Mouse (Mus musculus) CD8-positive naive resting alpha-beta T cell, adult 2 months (primary cell): ENCODE results near the gene Apbb1.

Experiments used
- DNase-seq, 2 experiments: peaks; one replicate each; pipeline ENCODE4 v3.0.0; 2022; ENCODE audit warnings: low read depth in 2 of 2, low spot score in 2 of 2

Apbb1 gene

DNA sequence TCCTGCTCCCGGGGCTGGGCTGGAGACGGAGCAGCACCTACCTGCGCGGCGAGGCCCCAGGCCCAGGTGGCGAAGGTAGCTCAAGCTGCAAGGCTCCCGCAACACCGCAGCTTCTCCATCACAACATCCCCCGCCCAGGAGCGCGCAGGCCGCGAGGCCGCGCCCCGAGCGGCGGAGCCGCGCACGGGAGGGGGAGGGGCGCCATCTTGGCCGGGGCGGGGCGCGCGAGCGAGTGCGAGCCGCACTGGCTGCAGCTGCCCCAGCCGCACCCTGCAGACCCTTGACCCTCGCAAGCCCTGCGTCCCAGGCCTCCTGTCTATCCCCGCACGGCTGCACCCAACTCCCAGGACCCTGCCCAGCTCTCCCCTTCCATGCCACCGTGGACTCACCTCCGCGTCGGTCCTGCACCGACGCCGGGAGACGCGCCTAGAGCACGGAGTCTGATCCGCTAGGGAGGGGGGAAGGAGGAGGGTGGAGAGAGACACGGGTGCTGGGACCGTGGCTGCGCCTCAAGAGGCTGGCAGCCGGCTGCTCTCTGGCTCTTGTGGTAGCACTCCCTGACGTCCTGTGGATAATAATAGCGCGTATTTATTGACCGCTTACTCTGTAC lies at the start of gene Apbb1:
Gene Apbb1 (minus strand): TSS at position 560 of the 610 bp plus-strand sequence.
- peak in 1 of 2 experiments; percentile 4 for DNase-seq

DNA sequence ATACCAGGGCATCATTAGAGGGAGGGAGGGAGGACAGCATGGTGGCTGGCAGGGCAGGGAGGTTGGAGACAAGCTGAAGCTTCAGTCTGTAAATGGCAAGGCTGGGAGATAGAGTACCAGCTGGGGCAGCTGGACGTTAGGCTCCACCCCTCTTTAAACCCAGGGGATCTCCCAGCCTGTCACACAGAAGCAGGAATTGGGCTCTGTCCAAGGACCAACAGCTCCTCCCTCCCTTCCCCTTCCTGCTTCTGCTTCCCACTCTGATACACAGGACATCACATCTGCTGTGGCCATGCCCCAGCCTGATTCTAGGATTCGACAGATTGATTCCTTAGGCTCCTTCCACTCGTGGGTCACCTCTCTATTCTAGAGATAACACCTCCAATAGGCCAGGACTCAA lies 47.2 kb upstream of the Apbb1 start:
- DNase-seq = no peak

DNA sequence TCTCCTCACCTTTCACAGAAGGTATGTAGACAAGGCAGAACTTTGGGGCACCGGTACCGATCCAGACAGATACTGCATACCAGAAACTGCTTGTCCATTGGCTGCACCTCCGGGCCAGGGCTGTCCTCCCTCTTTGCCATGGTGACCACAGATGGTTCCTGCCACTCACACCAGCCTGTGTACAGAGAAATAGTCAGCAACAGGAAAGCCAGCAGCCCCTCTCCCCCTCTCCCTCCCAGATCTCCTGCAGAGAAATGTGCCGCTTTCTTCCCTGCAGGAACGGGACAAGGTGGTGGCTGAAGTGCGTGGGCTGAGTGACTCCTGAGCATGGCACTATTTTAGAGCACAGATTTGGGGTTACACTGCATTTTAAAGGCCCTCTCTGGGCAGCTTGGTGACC lies 43.9 kb upstream of the Apbb1 start:
- no peak for DNase-seq

DNA sequence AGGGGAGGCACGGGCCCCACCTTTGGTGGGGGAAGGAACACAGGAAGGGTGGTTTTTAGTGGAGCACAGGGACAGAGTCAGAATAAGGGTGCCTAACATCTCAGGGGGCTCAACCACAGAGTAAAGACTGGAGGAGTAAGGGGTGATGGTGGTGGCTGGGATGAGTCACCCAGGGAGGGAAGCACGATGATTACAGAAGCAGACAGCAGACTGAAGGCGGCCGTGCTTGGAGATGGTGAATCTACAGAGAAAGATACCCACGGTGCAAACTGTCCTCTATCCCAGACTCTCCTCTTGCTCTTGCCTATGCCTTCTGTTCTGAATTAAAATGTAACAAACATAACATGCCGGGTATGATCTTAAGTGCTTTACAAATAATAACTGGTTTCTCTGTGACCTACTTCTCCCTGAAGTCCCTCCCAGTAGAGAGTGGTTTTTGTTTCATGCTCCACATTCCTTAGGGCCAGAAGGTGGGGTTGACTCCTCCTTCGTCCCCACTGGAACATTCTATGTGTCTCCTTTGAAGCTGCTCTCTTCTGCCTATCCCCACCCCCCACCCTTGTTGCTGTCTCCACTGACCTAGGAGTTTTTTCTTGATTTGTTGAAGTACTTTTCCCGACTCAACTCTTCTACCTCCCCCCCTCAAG lies 40.3 kb upstream of the Apbb1 start:
- no peak for DNase-seq

DNA sequence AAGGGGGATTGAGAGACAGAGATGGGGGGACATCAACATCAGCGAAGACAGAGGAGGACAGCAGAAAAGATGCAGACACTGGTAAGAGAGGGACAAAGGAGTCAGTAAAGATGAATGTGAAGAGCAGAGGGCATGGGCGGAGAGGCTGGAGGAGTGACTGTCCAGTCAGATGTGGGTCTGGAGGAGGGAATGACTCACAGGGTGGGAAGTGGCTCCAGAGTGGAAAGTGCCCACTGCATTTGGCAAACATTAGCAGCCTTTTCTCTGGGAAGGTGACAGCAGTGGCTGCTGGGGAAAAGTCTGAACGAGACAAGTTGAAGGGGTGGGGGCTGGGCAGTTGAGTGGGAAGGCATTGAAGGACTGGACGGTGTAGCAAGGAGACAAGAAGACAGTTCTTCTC lies 39.6 kb upstream of the Apbb1 start:
- DNase-seq = no peak

DNA sequence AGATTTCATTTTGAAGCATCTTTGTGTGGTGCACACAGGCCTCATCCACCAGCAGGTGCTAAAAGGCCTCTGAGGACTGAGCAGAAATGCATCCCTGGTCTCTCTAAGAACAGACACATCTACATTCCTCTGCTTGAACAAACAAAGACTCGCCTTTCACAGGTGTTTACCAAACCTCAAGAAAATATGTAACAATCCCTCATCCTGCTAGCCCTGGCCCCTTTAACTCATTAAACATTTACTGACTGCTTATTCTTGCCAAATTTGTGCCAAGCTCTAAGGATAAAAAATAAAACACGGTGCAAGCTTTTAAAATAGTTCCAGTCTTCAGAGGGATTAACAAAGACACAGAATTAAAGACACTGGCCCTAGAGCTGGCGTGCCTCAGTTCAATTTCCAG lies 38.2 kb upstream of the Apbb1 start:
- DNase-seq = no peak

DNA sequence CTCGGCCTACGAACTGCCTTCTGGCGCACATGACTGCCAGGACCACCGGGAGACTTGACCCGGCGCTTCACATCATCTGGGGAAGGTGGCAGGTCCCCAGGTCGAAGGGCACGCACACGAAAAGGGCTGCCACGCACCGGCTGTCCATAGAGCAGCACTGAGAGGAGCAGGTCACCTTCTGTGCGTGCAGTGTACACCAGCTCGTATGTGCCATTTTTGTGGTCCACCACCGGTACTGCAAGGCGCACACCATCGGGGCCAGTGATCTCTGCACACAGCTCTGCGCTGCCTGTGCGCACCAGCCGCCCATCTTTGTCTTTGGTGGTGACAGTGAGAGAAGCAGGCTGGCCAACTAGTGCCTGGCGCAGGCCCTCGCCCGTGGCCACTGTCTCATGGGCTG lies 36.4 kb upstream of the Apbb1 start:
- no peak for DNase-seq

DNA sequence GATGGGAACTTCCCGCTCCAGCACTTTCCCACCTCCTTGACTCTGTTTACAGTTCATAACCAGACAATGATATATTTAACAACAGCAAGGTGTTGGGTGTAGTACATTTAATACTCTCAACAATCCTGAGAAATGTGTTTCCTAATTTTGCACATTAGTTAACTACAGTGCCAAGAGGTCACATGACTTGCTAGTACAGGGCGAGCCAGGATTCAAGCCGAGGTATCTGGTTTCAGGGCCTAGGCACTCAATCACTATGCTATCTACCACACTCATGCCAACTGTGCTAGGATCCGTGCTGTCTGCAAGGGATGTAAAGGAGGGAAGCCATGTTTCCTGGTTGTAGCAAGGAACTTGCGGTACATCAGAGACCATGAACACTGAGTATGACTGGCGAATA lies 35.1 kb upstream of the Apbb1 start:
- DNase-seq = no peak

DNA sequence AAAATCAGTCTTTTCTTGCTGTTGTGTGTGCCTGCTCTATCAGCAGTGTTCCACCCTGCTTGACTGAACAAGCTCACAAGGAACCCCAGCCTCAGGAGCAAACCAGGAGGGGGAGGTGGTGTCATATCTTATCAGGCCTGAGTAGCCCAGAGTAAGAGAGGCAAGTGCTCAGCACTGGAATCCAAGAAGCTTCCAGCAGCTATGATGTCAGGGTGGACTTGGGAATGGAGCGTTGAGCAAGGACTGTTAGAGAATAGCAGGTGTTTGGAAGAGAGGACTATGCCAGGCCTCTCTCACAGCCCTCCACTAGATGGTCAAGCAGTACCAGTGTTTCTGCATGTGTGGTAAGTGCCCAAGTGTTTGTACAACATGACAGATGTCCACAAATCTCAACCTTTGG lies 34.3 kb upstream of the Apbb1 start:
- DNase-seq = no peak

DNA sequence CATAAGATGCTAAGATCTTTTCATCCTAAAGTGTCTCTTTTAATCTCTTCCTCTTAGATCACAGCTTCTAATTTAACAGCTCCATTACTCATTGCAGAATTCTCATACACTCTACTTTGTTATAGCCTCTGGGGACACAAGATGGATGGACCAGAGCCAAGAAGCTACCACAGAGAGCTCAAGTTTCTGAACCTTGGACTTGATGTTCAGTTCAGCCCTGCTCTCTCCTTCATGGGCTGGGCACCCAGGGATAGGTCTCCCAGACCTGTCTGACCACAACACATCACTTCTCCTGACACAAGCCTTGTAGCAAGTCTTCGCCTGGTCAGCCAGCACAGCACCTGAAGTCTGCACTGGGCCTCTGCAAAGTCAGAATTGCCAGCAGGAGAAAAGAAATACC lies 32.9 kb upstream of the Apbb1 start:
- no peak for DNase-seq

DNA sequence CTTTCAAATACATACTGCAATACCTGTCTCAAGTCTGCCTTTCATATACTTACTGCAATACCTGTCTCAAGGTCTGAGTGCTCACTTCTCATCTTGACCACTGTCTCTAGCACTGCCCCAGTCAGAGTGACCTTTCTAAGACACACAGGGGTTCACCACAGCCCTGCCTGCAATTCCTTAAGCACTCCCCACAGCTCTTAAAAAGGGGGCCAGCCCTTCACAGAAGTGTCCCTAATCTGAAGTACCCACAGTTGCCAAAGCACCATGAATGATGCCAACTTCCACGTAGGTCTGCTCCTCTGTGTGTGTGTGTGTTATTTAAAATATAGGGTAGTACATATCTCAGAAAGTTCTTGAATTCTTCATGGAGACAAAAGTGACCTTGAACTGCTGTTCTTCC lies 30.3 kb upstream of the Apbb1 start:
- DNase-seq = no peak

DNA sequence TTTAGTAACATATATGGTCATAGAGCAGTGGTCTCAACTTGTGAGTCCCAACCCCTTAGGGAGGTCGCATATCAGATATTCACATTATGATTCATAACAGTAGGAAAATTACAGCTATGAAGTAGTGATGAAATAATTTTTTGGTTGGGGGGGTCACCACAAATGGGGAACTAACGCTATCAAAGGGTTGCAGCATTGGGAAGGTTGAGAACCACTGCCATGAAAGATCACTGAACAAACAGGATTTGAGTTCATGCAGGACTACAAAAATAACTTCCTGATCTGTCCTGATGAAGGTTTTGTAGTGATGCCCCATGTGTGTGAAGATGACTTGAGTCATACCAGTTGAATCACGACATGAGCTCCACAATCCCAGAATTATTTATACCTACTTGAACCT lies 27.0 kb upstream of the Apbb1 start:
- no peak for DNase-seq

DNA sequence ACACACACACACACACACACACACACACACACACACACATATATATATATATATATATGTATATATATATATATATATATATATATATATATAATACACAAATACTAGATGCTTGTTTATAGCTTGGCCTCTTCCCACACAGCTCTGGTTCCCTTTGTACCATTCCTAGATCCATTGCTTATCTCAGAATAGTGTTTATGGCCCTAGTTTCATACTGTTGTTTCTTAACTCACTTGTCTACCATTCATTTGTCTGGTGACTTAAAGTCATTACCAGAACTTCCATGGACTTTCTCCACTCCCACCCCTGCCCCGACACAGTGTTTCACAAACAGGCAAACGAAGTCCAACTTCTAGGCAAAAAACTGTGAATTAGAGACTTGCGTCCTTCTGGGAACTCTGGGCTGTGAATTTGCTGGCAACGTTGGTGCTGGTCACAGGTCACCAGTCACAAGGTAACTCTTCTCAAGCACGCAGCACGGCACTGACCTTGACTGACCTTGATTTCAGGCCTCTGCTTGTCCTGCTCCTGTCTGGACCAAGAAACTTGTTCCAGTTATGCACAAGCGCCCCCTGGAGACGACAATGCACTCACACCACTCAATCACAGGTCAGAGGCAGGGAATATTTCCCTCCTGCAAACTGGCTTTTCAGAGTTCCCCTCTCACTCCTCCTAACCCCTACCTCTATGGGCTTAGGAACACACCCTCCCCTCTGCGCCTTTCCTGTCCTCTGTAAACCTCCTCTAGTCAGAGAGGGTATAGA lies 21.6 kb upstream of the Apbb1 start:
- DNase-seq = peak; percentile 21 to 26

DNA sequence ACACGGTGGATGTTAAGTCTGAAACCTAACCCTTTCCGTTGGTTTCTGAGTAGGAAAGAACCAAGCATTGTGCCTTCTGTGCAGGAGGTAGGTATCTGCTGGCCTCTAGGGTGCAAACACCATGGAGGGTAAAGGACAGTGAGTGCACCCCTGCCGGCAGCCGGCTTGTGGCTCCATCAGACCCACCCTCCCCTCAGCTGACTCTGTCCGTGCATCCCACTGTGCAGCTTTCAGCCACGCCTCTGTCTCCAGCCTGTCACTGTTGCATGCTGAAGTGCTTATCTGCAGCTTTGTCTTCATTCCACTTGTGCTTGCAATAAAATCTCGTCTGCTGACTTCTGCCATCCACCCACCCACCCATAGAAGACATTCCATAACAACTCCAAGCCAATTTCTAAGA lies 8.6 kb upstream of the Apbb1 start:
- no peak for DNase-seq

DNA sequence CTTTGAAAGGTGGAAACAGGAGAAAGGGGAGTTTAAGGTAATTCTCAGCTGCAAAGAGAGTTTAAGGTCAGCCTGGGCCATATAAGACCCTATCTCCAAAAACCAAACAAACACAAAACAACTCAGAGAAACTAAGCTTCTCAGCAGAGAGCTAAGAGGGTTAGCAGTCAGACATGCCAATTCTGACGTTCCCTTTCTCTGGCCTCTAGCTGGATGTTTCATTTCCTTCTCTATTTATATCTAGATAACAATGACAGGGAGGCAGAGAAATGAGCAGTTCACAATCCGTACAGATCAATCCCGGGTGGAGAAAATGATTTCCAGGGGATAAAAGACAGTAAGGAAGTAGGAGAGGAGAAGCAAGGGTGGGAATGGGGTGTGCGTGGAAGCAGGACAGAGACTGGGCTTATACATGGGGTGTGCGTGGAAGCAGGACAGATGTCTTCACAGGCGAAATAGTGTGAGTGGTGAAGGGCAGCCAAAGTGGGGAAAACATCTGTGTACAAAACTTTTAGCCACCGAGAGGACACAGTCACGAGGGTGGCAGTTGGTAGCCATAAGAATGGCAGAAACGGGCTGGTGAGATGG lies 7.0 kb upstream of the Apbb1 start:
- DNase-seq = no peak

DNA sequence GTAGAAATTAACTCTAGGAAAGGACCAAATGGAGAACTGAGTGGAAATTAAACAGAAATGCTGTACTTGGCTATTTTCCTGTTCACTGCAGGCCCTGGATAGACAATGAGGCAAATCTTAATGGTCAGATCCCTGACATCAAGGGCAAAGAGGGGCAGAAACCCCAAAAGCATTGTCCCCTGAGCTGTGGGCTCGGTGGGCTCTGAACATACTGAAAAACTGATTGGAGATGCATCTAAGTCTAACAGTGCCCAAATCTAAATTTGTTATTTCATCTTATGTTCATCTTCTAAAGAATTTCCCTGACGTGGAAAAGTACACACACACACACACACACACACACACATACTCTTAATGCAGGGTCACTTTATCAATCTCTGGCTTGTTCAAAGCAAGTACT lies 506 bp upstream of the Apbb1 start:
- DNase-seq = no peak

DNA sequence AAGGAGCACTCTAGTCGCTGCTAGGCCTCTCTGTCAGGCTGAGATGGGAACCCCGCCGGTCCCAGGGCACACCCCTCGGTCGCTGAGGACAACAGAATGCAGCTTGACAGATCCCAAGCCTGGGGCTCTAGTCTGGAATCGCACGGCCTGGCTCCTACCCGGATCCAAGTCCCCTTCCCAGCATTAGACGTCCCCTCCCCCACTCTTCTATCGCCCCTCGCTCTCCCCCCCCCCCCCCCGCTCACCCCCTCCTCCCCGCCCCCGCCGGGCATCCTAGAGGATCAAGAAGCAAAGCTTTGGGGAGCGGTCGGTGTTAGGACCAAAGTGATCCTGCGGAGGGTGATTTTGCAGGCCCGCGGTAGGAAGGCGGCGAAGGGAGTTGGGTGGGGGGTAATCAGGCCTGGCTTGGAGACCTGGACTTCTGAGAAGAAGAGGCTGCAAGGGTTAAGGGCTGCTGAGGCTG lies 795 bp downstream of the Apbb1 start:
- DNase-seq = no peak

DNA sequence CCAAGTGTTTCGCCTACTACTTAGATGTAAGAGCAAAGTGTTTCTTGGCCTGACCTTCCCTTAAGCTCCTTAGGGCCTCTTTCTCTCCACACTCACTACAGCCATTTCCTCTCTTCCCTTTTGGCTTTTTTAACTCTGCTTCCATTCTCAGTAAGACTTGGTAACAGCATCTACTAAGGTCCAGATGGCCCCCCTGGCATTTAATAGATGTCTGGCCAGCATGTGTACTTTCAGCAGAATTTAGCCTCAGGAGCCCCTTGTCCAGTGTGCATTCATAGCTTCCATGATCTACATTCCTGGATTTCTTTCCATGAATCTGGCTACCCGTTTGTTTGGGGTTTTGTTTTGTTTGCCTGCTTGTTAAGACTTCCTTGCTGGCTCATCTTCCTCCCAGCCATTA lies 3.0 kb downstream of the Apbb1 start:
- no peak for DNase-seq

DNA sequence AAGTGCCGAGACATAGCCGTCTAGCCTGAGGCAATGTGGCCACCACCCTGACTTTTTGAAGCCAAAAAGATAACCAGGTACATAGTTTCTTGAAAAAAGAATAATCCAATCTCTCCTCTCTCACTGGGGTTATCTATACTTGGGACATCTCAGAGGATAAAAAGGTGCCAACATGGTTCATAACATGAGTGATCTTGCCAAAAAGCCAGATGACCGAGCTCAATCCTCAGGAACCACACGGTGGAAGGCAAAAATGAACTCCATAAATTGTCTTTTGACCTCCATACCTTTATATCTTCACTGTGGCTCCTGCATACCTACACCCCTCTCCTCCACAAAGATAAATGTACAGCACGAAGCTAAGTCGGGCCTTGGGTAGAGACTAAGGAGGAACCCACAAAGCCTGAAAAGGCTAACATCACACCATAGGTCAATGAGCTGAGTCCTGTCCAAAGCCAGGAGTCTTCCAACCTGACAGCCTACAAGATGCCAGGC lies 4.0 kb downstream of the Apbb1 start:
- no peak for DNase-seq

DNA sequence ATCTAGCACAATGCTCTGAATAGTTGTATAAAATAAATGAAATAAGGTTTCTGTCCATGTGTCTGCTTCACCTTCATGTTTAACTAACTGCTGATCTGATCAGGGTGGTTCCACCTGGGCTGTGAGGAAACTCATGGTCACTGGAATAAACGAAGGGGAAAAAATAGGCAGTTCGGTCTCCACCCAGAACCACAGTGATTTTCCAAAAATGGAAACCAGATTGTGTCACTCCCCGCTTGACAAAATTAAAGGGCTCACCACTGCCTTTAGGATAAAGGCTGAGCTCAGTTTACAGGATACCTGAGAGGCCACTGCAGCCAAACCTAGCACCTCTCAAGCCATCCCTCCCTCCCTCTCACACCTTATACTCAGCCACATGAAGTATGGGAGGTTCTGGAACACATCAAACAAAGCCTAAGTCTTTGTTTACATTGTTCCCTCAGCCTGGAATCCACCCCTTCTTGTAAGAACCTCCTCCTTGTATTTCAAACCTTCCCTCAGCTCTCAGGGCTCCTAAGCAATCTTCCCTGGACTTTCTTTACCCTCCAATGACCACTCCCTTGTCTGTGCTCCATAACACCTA lies 5.2 kb downstream of the Apbb1 start:
- DNase-seq = no peak

DNA sequence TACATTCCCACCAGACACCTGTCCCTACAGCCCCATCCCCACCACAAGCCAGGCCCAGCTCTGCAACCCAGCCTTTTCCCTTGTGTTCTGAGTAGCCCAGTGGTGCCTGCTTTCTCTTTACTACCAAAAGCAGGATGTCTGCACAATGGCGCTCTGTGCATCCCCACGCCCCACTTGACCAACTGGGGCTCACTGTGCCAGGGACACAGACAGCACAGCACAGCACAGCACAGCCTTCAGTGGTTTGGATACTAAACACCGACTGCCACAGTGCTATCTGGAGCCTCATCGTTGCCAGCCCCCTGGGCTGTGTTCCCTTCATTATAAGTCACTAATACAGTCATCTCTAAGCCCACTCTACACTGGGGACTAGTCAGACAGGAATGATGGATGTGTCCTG lies 6.9 kb downstream of the Apbb1 start:
- no peak for DNase-seq

DNA sequence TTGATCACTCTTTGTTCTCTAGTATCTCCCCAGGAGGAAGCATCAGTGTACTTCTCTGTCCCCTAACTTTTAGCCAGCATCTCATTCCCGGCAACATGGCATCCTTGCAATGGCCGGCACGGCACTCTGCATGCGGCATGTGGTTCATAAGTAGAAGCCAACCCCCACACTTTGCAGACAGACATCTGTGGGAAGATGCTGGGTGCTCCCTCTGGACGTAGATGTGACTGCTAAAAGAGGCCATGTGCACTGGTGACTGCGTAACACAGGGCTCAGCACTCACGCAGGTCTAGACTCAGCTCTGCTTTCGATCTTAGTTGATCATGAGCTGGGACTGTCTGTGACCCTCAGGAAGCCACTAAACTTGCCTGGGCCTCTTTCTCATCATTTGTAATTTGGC lies 8.5 kb downstream of the Apbb1 start:
- no peak for DNase-seq
